ENCODE assay signal across 33 mouse cellular contexts in the genomic region with DNA sequence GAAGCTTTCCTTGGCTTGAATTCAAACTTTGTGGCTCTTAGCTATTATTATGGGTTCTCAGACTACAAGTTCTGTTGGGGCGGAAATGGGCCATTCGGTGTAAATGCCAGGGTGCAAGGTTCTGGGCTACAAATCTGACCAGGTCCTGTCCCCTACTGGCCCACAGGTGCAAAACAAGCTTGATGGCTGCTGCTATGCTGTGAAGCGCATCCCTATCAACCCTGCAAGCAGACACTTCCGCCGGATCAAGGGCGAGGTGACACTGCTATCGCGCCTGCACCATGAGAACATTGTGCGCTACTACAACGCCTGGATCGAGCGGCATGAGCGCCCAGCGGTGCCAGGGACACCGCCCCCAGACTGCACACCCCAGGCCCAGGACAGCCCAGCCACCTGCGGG. TPM values are rescaled to one million over a fixed set of nuclear protein-coding genes. Genes with fewer than 3 reads are reported as not detected.
DNase-seq lines count a peak whose midpoint lies in the region; ATAC-seq and TF ChIP-seq lines count a peak whose summit lies in the region.
"Had no signal": no experiment of that assay in that cellular context is flagged by ENCODE, and none has a peak within 500 bp of the region (broad histone marks: within the 10 kb centered on the region; RNA-seq: fewer than 3 reads in every experiment).

No protein-coding gene starts in this region.

- 0 out of 2 replicates have a peak, but pooled peaks have one; percentile 7 for TF ChIP-seq CTCF in cerebellum, adult 2 months (IDR thresholded peaks at IDR 0.05; ENCODE audit: borderline replicate concordance, insufficient read depth, low read depth, low read length)
- peak; percentile 60 for TF ChIP-seq CTCF in ES-Bruce4 (IDR thresholded peaks at IDR 0.05; ENCODE audit: low read depth, low read length)

- H3K4me3 ChIP-seq in cerebellum, adult 2 months (replicated peaks; ENCODE audit: insufficient read depth, low read depth, low read length) = no peak overlapping the region
- H3K4me3 ChIP-seq in intestine, embryonic 14.5 days (ENCODE audit: low read depth, low read length) = no peak overlapping the region
- H3K4me3 ChIP-seq in intestine, embryonic 15.5 days (replicated peaks) = no peak overlapping the region
- peak overlapping the region; percentile 49 for H3K4me3 ChIP-seq in ES-Bruce4 (ENCODE audit: low read depth, low read length)
- H3K4me3 ChIP-seq: embryonic facial prominence, embryonic 10.5 days; embryonic facial prominence, embryonic 15.5 days; gastrocnemius, adult 2 months; heart, adult 2 months; heart, embryonic 13.5 days; hindbrain, embryonic 12.5 days; limb, embryonic 10.5 days; limb, embryonic 15.5 days; lung, embryonic 15.5 days; midbrain, embryonic 12.5 days; myocyte; neural tube, embryonic 13.5 days had no signal

- no peaks in the 10 kb centered on the region for H3K27me3 ChIP-seq in cerebellum, adult 2 months (ENCODE audit: control insufficient read depth, insufficient read depth, low read length)
- H3K27me3 ChIP-seq in intestine, embryonic 14.5 days (replicated peaks; ENCODE audit: control insufficient read depth, insufficient read depth, low read length) = no peaks in the 10 kb centered on the region
- H3K27me3 ChIP-seq in intestine, embryonic 15.5 days (replicated peaks) = no peaks in the 10 kb centered on the region
- H3K27me3 ChIP-seq in ES-Bruce4 (ENCODE audit: control insufficient read depth, insufficient read depth, low read length, poor library complexity, severe bottlenecking) = no peaks in the 10 kb centered on the region
- H3K27me3 ChIP-seq: embryonic facial prominence, embryonic 15.5 days; heart, embryonic 13.5 days; hindbrain, embryonic 12.5 days; limb, embryonic 15.5 days; lung, embryonic 15.5 days; midbrain, embryonic 12.5 days; neural tube, embryonic 13.5 days had no signal

- WGBS in cerebellum, adult 2 months = 88% methylated on average over 16 of the region's 16 CpGs
- WGBS in intestine, embryonic 14.5 days = 82% methylated on average over 16 of the region's 16 CpGs
- 79% methylated on average over 16 of the region's 16 CpGs for WGBS in intestine, embryonic 15.5 days

- no peak overlapping the region for H3K4me2 ChIP-seq in intestine, embryonic 14.5 days (ENCODE audit: low read length)
- H3K4me2 ChIP-seq in intestine, embryonic 15.5 days (replicated peaks) = no peak overlapping the region
- H3K4me2 ChIP-seq: embryonic facial prominence, embryonic 15.5 days; heart, embryonic 13.5 days; hindbrain, embryonic 12.5 days; limb, embryonic 15.5 days; lung, embryonic 15.5 days; midbrain, embryonic 12.5 days; neural tube, embryonic 13.5 days had no signal

- TF ChIP-seq EP300 in ES-Bruce4 (IDR thresholded peaks at IDR 0.05; ENCODE audit: insufficient read depth, low read depth, low read length) = no peak

- DNase-seq in cerebellum, adult 2 months = no peak
- DNase-seq in cerebellum, adult 9-11 months = no peak
- DNase-seq in intestine, embryonic 14.5 days (ENCODE audit: low spot score) = no peak
- peak; percentile 70 for DNase-seq in ZHBTc4 (ENCODE audit: low read depth, low spot score)
- no peak for DNase-seq in T-cell, adult 2 months (ENCODE audit: low spot score)
- no peak for DNase-seq in urinary bladder, postnatal 36 days (ENCODE audit: low spot score in 2 of 2)
- DNase-seq: adrenal gland, adult 2 months; adrenal gland, postnatal 36 days; cerebellum, adult 18-20 months; cerebellum, postnatal 25 days; gastrocnemius, adult 2 months; heart, adult 2 months; heart, postnatal 10 days; kidney, adult 8-10 months; kidney, postnatal 4 days; right cerebral cortex, postnatal 4 days; thymus, postnatal 4 days had no signal

- H3K9me3 ChIP-seq in intestine, embryonic 14.5 days (ENCODE audit: control insufficient read depth, low read length) = no peaks in the 10 kb centered on the region
- H3K9me3 ChIP-seq in intestine, embryonic 15.5 days = no peaks in the 10 kb centered on the region
- no peaks in the 10 kb centered on the region for H3K9me3 ChIP-seq in ES-Bruce4 (replicated peaks; ENCODE audit: control insufficient read depth, insufficient read depth, low read length, poor library complexity, severe bottlenecking)
- H3K9me3 ChIP-seq: embryonic facial prominence, embryonic 10.5 days; embryonic facial prominence, embryonic 15.5 days; heart, embryonic 13.5 days; hindbrain, embryonic 12.5 days; limb, embryonic 10.5 days; limb, embryonic 15.5 days; lung, embryonic 15.5 days; midbrain, embryonic 12.5 days; neural tube, embryonic 13.5 days had no signal

- H3K36me3 ChIP-seq in intestine, embryonic 14.5 days (ENCODE audit: control insufficient read depth, insufficient read depth, low read length) = peaks cover 75% of the 10 kb centered on the region
- peaks cover 20% of the 10 kb centered on the region for H3K36me3 ChIP-seq in intestine, embryonic 15.5 days
- H3K36me3 ChIP-seq in ES-Bruce4 (ENCODE audit: control insufficient read depth, insufficient read depth, low read length, poor library complexity, severe bottlenecking) = peaks cover 4% of the 10 kb centered on the region

- TF ChIP-seq POLR2A in cerebellum, adult 2 months (IDR thresholded peaks at IDR 0.05; ENCODE audit: borderline replicate concordance, insufficient read depth, low read length) = no peak
- TF ChIP-seq POLR2A in ES-Bruce4 (IDR thresholded peaks at IDR 0.05; ENCODE audit: insufficient read depth, low read length) = no peak

- H3K4me1 ChIP-seq in cerebellum, adult 2 months (ENCODE audit: control insufficient read depth, insufficient read depth, low read length) = no peaks in the 10 kb centered on the region
- no peaks in the 10 kb centered on the region for H3K4me1 ChIP-seq in intestine, embryonic 14.5 days (replicated peaks; ENCODE audit: control insufficient read depth, insufficient read depth, low read length)
- H3K4me1 ChIP-seq in intestine, embryonic 15.5 days (replicated peaks) = no peaks in the 10 kb centered on the region
- H3K4me1 ChIP-seq in ES-Bruce4 (ENCODE audit: control insufficient read depth, insufficient read depth, low read length) = no peaks in the 10 kb centered on the region
- H3K4me1 ChIP-seq: embryonic facial prominence, embryonic 10.5 days; embryonic facial prominence, embryonic 15.5 days; heart, embryonic 13.5 days; hindbrain, embryonic 12.5 days; limb, embryonic 10.5 days; limb, embryonic 15.5 days; lung, embryonic 15.5 days; midbrain, embryonic 12.5 days; neural tube, embryonic 13.5 days had no signal

- H3K27ac ChIP-seq in cerebellum, adult 2 months (ENCODE audit: insufficient read depth, low read length) = no peak overlapping the region
- H3K27ac ChIP-seq in intestine, embryonic 14.5 days (ENCODE audit: low read depth) = no peak overlapping the region
- H3K27ac ChIP-seq in intestine, embryonic 15.5 days = no peak overlapping the region
- no peak overlapping the region for H3K27ac ChIP-seq in ES-Bruce4 (ENCODE audit: insufficient read depth, low read length)
- H3K27ac ChIP-seq: embryonic facial prominence, embryonic 10.5 days; embryonic facial prominence, embryonic 15.5 days; gastrocnemius, adult 2 months; heart, adult 2 months; heart, embryonic 13.5 days; hindbrain, embryonic 12.5 days; kidney, postnatal 0 days; limb, embryonic 10.5 days; limb, embryonic 15.5 days; liver, embryonic 14.5 days; lung, embryonic 15.5 days; midbrain, embryonic 12.5 days; neural tube, embryonic 13.5 days had no signal

- no peak overlapping the region for H3K9ac ChIP-seq in intestine, embryonic 14.5 days (ENCODE audit: low read length)
- H3K9ac ChIP-seq in intestine, embryonic 15.5 days = no peak overlapping the region
- H3K9ac ChIP-seq in ES-Bruce4 (ENCODE audit: low read depth, poor library complexity, severe bottlenecking) = no peak overlapping the region
- H3K9ac ChIP-seq: embryonic facial prominence, embryonic 15.5 days; heart, embryonic 13.5 days; hindbrain, embryonic 12.5 days; limb, embryonic 15.5 days; liver, embryonic 14.5 days; lung, embryonic 15.5 days; midbrain, embryonic 12.5 days; neural tube, embryonic 13.5 days had no signal

- ATAC-seq in intestine, embryonic 14.5 days (replicated peaks; ENCODE audit: low FRiP score, low TSS enrichment, low read depth) = 0 out of 2 replicates have a peak, but pooled peaks have one; percentile 23
- ATAC-seq in intestine, embryonic 15.5 days = no peak
- ATAC-seq: activated CD4-positive, CD25-positive, alpha-beta regulatory T cell, adult 4 months; forebrain, embryonic 14.5 days had no signal

RNA-seq across cellular contexts. Expression of a gene that starts 42.2 kb away (rescaled TPM):
- polyA plus RNA-seq in cerebellum, adult 2 months (2012; rRNA removed) = 21.5 and 23.0 TPM in 2 replicates
- polyA plus RNA-seq in intestine, embryonic 14.5 days (2014; fragmentation: Nextera tagmentation; extraction: Ambion mirVana) = 14.0 and 15.0 TPM in 2 replicates
- polyA plus RNA-seq in intestine, embryonic 15.5 days (2015; fragmentation: Nextera tagmentation; extraction: Ambion mirVana) = 9.9 and 10.2 TPM in 2 replicates
- 20.7 and 24.0 TPM in 2 replicates for polyA plus RNA-seq in ES-Bruce4 (2011; ENCODE audit: insufficient read depth, insufficient read length, low read depth, missing spikeins)

RNA-seq across cellular contexts. Expression of a gene that starts 48.9 kb away (rescaled TPM):
- polyA plus RNA-seq in cerebellum, adult 2 months (2012; rRNA removed) = 219 and 221 TPM in 2 replicates
- polyA plus RNA-seq in intestine, embryonic 14.5 days (2014; fragmentation: Nextera tagmentation; extraction: Ambion mirVana) = 203 and 215 TPM in 2 replicates
- 196 and 209 TPM in 2 replicates for polyA plus RNA-seq in intestine, embryonic 15.5 days (2015; fragmentation: Nextera tagmentation; extraction: Ambion mirVana)
- 126 and 142 TPM in 2 replicates for polyA plus RNA-seq in ES-Bruce4 (2011; ENCODE audit: insufficient read depth, insufficient read length, low read depth, missing spikeins)

RNA-seq across cellular contexts. Expression of a gene that starts 57.4 kb away (rescaled TPM):
- polyA plus RNA-seq in cerebellum, adult 2 months (2012; rRNA removed) = 4.4 and 5.6 TPM in 2 replicates
- 0.22 and 0.30 TPM in 2 replicates for polyA plus RNA-seq in intestine, embryonic 14.5 days (2014; fragmentation: Nextera tagmentation; extraction: Ambion mirVana)
- 0.39 and 0.44 TPM in 2 replicates for polyA plus RNA-seq in intestine, embryonic 15.5 days (2015; fragmentation: Nextera tagmentation; extraction: Ambion mirVana)
- 0.17 and 0.39 TPM in 2 replicates for polyA plus RNA-seq in ES-Bruce4 (2011; ENCODE audit: insufficient read depth, insufficient read length, low read depth, missing spikeins)
